Mouse (Mus musculus) right cerebral cortex, postnatal 25 days (tissue): ENCODE data around the gene Sct.
"Not testable (repeated sequence)": the region's sequence is repeated elsewhere in the genome, so short reads cannot be mapped to it uniquely, and the experiment has no call there.

Experiments
- DNase-seq: peaks from one replicate; pipeline ENCODE4 v3.0.0; 2022

Sct gene

DNA sequence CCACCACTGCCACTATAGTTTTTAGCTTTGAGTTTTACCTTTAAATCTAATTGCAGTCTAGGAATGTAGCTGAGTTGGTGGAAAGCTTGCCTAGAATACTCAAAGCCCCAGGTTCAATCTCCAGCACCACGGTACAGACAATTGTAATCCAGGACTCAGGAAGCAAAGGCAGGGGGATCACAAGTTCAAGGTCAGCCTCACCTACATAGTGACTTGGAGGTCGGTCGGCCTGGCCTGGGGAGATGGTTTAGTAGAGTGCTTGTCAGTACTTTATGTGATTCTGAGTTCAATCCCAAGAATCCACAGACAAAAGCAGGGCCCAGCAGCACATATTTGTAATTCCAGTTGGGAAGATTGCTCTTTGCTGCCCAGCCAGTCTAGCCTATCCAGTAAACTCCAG, 9.1 kb upstream of the Sct start:
- DNase-seq: no peak

DNA sequence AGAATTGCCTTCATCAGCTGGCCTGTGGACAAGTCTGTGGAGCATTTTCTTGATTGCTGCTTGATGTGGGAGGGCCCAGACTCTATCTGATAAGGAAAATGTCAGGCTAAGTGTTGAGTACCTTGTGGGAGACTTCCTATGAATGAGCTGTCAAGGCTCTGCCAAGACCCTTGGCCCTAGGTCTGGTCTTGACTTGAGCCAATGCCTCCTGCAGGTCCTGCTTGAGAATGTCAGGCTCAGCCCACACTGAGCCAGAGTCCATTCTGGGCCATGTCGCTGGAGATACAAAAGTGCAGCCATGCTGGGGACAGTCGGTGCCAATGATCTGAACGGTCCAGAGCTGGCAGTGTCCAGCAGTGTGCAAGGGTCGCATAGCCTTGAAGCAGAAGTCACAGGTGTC, 3.8 kb upstream of the Sct start:
- no peak for DNase-seq

DNA sequence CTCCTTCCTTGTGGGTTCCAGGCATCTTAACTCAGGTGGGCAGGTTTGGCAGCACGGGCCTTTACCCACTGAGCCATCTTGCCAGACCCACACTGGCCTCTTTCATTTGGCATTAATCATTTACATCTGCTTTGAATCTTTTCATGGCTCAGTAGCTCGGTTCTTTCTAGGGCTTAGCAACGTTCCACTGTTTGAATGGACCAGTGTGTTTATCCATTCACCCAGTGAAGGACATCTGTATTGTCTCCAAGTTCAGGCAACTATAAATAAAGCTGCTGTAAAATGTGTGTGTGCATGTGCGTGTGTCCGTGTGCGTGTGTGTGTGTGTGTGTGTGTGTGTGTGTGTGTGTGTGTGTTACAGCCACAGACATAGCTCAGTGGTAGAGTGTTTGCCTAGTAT, 2.5 kb upstream of the Sct start:
- no peak for DNase-seq

DNA sequence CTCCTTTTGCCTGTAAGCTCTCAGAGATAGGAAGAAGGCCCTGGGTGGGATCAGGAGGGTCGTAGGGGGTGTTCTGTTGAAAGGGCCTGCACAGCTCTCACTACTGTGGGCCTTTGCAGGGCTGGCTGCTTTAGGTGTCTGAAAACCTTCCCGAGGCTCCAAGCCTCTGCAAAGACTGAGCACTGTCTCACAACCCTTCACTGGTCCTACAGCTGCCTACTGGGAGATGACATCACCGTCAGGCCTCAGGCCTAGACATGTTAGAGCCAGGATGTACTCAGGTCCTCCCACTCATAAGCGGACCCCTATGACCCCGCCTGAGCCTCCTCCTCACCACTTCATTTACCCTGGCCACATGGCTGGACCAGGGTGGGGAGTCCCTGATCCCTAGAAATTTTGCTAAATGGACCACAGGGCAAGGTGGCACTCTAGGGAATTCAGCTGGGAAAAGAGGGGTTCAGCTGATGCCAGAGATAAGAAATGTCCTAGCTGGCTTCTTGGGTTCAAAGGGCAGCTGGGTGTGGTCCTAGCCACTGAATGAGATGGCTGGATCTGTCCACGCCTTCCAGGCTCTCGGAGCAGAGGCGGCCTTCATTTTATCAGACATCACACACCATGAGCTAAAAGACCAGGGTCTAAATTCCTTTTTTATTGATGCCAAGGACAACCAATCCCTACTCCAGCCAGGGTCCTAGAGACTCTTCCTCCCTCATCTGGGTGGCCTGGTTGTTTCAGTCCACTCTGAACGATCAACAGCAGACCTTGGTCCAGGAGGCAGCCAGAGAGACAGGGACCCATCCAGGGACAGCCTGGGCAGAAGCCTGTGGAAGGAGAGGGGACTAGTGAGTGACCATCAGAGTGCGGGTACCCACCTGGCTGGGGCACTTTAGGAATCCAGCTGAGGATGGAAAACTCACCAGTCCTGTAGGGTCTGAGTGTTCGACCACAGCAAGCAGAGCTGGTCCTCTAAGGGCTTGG, 943 bp downstream of the Sct start:
- no peak for DNase-seq

DNA sequence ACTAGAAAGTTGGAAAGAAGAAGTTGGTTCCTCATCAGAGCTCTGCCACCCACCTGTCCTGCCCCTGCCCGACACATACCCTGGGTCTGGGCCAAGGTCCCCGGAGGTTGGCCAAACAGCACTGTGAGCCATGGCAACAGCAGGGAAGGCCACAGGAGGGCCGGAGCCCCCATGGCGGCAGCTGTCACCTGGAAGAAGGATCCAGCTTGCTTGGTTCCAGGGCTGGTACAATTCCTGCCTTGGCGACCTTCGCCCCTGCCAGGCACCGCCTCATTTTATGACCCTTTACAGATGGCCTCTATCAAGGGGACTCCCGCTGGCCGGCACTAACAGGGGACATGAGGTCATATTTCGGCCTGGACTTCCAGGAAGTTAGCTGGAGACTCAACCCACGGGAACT, 2.4 kb downstream of the Sct start, which contains the start of gene Cdhr5:
Cdhr5 (minus strand) TSS at position 241 of the 400 bp plus-strand sequence.
- DNase-seq: no peak

DNA sequence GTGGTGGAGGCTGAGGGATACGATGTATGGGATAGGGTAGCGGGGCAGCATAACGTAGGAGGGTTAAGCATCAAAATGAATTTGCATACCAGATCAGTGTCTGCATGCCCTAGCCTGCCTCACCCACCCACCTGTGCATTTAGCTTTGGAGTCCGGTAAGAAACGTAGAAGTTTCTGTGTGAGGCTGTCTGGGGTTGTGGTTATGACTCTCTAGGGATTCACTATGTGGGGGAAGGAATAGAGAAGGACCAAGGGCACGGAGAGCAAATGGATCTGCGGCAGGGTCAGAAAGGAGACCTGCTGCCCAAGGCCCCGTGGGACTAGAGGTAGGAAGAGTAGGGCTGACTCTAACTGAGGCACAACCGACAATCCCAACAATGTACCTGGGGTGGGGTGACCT, 3.6 kb downstream of the Sct start:
- no peak for DNase-seq

DNA sequence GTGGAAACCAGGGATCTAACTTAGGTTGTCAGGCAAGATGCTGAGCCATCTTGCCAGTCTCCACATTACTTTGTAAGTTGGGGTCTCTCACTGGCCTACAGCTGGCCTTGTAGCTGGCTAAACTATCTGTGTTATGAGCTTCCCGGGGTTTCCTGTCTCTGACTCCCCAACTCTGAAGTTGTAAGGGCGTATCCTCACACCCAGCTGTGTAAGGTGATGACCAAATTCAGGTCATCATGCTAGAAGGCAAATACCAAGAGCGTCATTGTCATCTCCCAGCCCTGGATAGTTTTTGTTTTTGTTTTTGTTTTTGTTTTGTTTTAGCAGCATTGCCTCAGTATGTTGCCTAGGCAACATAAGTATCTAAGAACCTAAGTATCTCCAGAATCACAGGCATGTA, 8.3 kb downstream of the Sct start:
- DNase-seq: no peak

DNA sequence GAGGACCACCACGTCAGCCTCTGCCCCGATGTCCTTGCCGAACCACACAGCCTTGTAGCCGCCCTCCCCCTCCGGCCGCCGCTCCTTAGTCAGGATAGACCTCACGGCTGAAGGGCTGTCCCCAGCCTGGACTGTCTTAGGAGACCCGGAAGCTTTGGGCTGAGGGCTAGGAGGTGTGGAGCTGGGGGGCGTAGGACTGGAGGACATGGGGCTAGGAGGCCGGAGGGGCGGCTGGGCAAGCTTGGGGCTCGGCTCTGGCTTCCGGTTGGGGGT, 9.7 kb downstream of the Sct start:
- DNase-seq: no peak

DNA sequence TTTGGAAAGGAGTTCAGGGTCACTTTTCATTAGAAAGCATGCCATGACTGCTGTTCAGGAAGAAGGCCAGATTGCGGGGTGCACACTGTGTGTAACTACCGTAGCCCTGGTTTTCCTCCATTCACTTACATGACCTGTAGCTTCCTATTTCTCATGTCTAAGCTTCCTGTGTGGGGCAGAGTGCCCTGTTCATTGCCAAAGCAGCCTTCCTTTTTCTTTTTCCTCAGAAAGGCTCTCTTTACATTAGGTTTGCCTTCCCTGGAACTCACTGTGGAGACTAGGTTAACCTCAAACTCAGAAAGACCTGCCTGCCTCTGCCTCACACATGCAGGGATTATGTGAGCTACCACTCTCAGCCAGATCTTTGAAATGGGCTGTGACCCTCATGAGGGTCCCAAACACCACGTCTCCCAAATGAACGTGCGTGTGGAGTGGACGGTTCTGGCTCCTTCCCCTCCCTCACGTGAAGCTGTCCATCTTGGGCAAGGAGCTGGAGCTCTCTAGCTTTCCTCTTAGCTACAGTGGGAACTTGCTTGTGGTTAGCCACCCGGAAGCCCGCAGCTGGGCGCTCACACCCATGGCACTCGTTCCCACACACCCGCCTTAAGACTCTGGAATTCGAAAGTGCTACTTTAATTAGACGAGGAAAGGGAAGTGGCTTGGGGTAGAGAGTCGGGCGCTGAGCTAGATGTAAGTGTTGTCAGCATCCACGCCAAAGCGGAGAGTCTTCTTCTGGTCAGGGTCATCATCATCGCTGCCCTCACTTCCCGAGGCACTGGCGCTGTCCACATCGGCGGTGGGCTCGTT, 10.3 kb downstream of the Sct start:
- DNase-seq: no peak

DNA sequence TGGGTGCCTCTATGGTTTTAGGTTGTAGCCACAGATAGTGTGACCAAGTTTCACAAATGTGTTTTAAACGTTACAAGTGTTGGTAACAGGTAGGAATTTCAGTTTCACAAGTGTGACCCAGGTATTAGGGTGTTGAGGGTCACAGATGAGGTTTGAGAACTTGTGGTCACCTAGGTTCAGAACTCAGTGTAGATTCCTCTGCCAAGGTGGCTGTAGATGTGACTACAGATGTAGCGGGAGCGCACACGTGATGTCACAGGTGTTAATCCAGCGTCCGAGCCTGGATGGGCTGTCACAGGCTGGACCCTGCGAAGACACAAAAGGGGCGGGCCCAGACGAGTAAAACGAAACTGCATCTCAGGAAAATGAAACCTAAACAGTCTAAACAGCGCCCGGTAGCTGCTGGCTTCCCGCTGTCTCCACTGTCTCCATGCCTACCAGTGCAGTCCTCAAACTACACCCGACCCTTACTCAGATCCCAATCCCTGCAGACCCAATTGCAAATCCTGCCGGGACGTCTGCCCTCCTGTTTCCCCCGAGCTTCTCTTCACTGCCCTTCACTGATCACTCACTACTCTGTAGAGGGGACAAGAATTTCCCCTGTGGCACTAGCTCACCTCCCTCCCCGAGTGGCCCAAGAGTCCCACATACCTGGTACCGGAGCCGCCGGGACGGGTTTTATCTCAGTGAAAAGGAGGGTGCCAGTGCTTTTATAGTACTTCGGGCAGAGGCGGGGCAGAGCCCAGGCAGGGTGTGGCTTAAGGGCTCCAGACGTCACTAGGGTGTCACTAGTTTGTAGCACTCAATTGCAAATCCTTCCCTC, 13.0 kb downstream of the Sct start, which contains the start of gene Irf7:
Irf7 (minus strand) TSS at position 743 of the 823 bp plus-strand sequence.
- no peak for DNase-seq

DNA sequence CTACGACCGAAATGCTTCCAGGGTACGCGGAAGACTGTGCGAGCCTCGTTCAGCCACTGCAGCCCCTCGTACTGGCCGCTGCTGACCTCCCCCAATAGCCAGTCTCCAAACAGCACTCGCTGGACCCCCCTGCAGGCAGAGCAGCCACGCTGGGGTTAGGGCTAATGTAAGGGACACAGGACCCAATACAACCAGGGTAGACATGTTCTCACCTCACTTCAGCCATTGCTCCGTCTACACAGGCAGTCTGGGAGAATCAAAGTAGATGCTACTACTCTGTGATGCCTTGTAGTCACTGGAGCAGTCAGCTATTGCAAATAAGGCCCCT, 13.6 kb downstream of the Sct start:
- no peak for DNase-seq

DNA sequence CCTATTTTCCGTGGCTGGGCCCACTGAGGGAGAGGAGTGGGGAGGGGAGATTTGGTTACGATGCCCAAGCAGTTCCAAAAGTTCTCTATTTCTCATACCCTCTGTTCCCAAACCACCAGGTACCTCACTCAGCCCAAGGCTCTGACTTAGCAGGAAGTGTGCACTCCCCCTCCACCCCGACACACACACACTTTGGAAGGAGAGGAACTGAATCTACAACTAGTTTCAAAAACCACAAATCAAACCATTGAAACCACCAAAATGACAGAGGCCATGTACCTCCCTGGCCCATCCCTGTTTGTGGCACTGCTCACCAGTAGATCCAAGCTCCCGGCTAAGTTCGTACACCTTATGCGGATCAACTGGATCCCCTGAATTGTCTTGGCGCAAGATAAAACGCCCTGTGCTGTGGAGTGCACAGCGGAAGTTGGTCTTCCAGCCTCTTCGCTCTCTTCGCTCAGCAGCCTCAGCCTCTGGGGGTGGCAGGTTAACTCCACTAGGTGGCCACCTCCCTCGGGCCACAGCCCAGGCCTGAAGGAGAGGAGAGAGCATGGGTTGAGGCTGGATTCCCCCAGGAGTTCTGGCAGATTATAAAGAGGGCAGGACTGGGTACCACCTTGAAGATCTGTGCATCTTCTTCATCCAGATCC, 14.0 kb downstream of the Sct start:
- DNase-seq: no peak

DNA sequence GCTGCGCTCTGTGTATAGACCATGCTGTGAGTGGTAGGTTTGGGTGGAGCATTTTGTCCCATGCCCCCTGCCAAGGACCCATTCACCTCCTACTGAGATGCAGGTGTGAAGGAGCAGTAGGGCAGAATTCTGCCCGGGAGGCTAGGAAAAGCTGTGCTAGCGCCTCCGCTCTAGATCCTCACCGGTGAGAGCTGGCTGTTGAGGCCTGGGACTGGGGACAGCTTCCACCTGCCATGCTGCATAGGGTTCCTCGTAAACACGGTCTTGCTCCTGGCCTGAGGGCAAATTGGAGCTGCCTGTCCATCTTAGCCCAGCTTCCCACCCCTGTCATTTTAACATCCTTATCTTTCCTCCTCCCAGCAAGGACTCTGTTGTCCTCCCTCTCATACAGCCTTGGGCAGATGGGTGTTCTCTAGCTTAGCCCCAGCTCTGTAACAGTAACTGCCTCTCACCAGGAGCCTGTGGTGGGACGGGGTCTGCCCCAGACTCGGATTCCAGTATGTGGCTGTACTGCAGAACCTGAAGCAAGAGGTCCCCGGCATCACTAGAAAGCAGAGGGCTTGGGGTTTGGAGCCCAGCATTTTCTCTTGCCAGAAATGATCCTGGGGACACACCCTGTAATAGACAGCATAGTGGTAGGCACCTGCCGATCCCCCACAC, 14.8 kb downstream of the Sct start:
- no peak for DNase-seq

DNA sequence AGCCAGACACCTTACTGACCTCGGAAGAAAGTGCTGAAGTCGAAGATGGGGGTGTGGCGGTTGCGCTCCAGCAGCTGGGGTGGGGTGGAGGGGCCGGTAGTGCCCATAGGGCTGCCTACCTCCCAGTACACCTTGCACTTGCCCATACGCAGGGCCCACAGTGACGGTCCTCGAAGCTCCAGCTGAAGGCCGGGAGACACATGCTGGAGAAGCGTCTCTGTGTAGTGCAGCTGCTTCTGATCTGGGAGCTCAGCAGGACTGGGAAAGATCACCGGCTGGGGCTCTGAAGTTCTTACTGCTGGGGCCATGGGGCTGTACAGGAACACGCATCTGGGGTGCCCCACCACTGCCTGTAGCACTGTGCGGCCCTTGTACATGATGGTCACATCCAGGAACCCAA, 15.3 kb downstream of the Sct start:
- DNase-seq: no peak

DNA sequence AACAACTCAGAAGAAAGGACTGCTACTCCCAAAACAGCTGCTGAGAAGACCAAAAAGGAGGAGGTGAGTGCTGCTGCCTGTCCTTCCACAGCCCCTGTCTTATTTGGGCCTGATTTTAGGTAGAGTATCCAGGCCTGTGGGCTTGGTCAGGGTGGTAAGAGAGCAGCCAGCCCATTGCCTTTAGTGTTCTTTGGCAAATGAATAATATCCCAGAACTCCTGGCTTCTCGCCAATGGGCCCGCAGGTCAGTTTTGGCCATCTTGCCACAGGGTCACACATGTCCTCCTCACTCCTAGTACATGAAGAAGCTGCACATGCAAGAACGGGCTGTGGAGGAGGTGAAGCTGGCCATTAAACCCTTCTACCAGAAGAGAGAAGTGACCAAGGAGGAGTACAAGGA, 17.5 kb downstream of the Sct start:
- no peak for DNase-seq

DNA sequence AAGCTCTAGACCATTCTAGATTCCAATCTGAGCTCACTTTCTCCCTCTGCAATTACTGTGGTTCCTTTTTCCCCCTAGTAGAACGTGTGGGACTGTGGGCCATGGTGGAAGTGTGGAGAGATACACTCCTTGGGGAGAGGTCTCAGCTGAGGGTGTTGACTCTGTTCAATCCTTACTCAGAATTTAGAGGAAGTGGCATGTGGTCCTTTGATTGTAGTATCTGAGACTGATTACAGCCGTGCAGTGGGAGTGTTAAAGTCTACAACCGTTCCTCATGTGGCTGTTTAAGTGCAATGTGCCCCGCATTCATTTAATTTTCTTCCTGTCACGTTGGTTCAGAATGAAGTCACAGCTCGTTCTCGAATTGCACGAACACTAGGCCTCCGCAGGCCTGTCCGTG, 22.8 kb downstream of the Sct start:
- no peak for DNase-seq

DNA sequence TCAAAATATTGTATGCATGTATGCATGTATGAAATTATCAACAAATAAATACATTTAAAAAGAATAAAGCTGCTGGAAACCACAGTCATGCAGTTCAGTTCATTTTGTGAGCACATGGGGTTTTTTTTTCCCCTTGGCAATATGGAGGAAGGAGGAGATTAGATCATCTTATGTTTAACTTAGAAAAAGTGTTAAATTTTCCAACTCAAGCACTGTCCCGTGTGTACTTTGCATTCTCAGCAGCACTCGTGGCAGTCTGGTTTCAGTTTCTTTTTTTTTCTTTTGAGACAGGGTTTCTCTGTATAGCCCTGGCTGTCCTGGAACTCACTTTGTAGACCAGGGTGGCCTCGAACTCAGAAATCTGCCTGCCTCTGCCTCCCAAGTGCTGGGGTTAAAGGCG, 28.4 kb downstream of the Sct start:
- not testable (repeated sequence) for DNase-seq

DNA sequence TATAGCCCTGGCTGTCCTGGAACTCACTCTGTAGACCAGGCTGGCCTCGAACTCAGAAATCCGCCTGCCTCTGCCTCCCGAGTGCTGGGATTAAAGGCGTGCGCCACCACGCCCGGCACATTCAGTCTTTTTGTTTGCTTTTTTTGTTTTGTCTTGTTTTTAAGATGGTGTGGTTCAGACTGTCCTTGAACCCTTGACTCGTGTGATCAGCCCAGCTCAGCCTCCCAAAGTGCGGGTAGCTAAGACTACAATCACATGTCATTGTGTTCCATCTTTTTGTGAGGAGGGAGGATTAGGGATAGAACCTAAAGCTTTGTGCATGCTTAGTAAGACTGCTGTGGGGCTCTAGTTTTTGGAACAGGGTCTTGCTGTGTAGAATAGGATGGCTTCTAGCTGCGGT, 47.4 kb downstream of the Sct start:
- no peak for DNase-seq

DNA sequence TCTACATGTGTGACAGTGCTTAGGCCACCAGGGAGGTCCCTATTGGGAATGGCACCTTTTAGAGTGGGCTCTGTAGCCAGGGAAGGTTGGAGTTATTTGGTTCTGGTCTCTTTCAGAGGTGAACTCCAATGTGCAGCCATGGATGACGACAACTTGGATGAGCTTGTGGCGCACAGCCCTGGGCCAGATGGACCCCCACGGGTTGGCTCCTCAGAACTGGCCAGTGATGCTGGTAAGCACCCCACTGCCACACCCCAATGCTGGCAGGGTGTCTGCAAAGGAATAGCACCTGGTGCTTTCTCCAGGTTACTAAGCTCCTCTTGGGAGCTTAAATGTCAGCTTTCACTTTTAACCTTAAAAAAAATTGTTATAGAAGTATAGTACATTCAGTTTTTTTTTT, 47.8 kb downstream of the Sct start:
- no peak for DNase-seq

DNA sequence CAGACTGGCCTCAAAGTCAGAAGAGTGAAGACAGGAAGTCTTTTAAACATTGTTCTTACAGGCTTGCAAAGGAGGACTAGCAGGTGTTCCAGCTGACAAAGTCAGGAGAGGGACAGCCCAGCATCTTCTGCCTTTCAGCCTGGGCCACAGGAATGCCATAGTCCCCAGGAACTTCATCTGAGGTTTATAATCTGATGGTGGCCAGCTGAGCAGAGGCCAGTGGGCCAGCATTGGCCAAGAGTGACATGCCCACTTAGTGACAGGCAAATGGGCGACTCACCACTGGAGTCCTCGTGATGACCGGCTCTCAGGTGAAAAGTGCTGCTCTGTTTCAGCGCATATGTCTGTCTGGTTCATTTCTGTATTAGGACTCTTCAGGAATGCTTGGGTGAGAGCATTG, 48.4 kb downstream of the Sct start:
- DNase-seq: no peak

DNA sequence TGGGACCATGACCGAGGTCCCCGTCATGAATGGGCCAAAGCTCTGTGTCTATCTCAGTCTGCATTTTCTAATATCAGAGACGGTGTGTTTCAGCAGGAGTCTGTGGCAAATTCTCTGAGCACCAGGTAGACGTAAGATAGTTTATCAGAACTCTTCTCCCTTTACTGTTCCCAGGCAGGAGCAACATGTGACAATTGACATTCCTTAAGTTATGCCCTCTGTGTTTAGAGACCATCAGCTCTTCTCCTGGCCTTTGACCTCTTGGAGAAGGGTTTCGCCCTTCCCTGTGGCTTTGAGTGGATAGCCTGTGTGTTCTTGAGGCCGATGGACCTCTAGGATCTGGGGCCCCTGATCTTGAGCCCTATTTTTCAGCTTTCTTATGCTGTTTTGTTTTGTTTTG, 49.2 kb downstream of the Sct start:
- DNase-seq: no peak
